Mouse (Mus musculus) kidney, adult 2 months (tissue): ENCODE results near the gene Agpat2.

Experiments used
- CTCF ChIP-seq: fragments of 200-500 bp; conservative IDR thresholded peaks from 2 replicates; pipeline ENCODE4 v1.5.1; 2011; ENCODE audit warnings: low read depth, mild to moderate bottlenecking, control low read depth, low read length, moderate library complexity, mixed read lengths; ENCODE audit not compliant: insufficient read depth, insufficient read length
- POLR2A ChIP-seq: fragments of 200-500 bp; IDR thresholded peaks from one replicate; pipeline ENCODE4 v1.6.1; 2011; ENCODE audit warnings: low read depth, low read length, control low read depth

- TF ChIP-seq POLR2A, result no peak
- TF ChIP-seq CTCF, result no peak
These were observed 29.4 kb downstream of the Agpat2 start for GRCm38 (mm10) chr2:26574862-26575261.
